Mouse (Mus musculus): Measurements from ENCODE around the gene Glrx2.

The Glrx2 gene

DNA sequence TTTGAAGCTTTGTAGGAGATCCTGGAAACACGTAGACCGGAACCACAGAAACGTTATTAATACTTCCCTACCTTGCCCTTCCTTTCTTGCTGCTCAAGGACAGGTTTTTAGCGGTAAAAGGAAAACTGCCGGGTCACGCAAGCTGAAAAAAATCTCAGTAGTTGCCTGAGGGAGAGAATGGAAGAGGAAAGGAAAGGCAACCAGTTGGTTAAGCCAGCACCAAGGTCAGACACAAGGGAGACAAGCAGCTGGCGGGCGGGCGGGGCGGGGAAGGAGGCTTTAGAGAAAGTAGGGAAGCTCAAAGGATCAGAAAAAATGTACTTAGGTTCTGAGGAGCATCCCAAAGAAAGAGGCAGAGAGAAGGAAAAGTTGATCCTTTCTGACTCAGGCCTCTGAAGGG, 29.7 kb downstream of the Glrx2 start:
- DNase-seq (ENCODE audit: low spot score), result no peak

DNA sequence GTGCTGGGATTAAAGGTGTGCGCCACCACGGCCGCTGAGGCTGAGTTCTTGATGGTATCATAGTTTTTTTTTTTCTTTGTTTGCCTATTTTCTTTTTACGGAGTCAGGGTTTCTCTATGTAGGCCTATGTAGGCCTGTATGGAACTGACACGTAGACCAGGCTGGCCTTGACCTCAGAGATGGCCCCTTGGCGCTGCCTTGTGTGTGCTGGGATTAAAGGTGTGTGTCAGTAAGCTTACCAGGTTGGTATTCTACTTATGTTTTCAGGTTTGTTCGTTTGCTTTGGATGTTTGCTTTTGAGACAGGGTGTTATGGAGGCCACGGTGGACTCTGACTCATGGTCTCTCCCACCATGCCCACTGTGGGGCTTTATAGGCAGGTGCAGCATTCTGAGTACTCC, 46.0 kb downstream of the Glrx2 start:
- peak; percentile 65 for DNase-seq (ENCODE audit: low spot score)

DNA sequence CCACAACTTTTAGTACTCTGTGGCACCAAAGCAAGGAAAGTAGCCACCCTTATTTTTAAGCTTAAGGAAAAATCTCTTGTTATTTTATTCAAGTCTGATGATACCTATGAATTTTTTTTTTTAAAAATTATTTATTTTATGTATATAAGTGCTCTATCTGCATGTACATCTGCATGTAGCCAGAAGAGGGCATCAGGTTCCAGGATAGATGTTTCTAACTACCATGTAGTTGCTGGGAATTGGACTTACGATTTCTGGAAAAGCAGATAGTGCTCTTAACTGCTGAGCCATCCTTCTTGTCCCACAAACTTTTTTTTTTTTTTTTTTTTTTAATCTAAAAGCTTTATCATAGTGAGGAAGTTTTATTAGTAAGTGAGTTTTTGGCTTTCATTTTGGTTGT, 48.3 kb downstream of the Glrx2 start:
- DNase-seq (ENCODE audit: low spot score), result no peak

DNA sequence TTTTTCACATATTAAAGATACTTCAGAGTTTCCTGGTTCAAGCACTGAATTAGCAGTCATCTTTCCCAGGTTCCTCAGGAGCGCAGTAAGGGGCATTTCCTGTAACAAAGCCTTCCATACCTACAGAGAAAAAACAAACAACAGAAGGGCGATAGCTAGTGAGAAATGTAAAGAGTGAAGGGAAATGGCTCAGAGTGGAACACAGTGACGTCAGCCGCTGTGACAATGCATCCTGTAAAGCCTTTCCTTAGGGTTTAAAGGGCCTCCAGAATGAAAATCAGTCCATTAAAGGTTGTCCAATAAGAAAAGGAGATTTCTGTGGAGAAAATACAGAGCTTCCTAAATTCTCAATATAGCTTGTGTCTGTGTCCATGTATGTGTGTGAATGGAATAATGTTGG, 49.7 kb downstream of the Glrx2 start:
- no peak for DNase-seq (ENCODE audit: low spot score)

DNA sequence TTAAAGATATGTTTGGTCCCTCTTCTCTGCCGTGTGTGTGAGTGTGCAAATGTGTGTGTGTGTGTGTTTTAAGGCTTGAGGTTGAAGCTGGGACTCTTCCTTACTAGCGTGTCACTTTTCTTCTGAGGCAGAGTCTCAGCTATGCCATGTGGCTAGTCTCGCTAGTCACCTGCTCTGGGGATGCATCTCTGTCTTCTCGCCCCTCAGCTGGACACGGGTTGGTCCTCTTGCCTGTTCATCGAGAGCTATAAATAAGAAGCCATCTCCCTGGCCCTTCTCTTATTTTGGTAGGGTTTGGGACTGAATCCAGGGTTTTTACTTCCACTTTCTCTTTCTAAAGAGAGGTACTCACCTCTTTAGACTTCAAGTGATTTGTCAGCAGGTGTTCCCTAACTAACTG, 50.1 kb downstream of the Glrx2 start:
- no peak for DNase-seq (ENCODE audit: low spot score)

DNA sequence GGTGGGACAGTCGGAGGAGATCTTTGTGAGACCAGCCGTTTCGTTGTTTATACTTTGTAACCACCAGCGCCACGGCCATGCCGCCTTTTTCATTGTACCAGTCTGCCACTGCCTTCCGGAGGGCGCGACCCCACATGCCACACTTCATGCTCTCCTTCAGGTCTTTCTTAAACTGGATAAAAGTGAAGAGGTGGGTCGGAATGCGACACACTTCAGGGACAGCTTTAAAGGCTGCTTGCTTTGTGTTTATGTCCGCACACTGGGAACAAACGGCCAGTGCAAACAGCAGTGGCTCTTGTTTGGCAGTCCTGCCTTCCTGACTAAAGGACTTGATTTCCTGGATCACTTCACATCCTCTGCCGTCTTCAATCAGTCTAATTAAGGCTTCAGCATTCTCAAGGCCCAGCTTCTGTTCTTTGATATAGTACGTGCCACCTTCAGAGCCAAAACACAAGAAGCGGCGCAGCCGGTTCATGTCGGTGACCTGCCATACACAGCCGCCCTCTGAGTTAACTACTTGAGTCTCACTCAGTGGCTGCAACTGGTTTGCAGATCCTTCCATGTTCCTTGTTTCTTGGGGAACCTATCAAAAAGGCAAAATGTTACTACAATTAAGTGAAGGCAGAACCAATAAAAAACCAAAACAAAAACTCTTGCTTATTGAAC, 54.4 kb downstream of the Glrx2 start:
- DNase-seq (ENCODE audit: low spot score), result no peak

DNA sequence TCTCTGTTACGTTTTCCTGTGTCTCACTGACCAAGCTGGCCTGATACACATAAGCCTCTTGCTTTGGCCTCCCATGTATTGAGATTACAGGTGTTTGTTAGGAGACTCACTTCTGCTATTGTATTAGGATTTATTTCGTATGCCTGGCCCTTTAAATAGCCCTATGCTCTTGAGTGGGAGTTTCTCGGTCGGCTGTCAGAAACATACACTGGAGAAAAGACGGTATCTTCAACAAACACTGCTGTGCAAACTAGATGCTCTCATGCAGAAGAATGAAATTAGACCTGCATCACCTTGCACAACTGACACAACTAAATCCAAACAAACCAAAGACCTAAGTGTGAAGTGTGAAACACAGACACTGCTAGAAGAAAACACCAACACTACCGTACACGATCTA, 56.9 kb downstream of the Glrx2 start:
- no peak for DNase-seq (ENCODE audit: low spot score)

DNA sequence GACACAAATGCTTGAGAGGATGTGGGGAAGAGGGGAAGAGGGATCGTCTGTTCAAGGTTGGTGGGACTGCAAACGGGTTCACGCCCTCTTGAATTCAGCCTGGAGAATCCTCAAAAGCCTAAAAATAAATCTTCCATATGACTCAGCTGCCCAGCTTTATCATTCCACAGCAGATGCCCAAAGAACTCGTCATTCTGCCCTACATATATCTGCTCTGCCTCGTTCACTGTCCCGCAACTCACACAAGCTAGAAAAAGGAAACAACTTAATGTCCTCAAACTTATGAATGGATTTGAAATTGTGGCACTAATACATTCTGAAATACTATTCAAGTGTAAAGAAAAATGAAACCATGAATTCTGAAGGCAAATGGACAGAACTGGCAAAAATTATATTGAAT, 57.8 kb downstream of the Glrx2 start:
- DNase-seq (ENCODE audit: low spot score), result no peak

DNA sequence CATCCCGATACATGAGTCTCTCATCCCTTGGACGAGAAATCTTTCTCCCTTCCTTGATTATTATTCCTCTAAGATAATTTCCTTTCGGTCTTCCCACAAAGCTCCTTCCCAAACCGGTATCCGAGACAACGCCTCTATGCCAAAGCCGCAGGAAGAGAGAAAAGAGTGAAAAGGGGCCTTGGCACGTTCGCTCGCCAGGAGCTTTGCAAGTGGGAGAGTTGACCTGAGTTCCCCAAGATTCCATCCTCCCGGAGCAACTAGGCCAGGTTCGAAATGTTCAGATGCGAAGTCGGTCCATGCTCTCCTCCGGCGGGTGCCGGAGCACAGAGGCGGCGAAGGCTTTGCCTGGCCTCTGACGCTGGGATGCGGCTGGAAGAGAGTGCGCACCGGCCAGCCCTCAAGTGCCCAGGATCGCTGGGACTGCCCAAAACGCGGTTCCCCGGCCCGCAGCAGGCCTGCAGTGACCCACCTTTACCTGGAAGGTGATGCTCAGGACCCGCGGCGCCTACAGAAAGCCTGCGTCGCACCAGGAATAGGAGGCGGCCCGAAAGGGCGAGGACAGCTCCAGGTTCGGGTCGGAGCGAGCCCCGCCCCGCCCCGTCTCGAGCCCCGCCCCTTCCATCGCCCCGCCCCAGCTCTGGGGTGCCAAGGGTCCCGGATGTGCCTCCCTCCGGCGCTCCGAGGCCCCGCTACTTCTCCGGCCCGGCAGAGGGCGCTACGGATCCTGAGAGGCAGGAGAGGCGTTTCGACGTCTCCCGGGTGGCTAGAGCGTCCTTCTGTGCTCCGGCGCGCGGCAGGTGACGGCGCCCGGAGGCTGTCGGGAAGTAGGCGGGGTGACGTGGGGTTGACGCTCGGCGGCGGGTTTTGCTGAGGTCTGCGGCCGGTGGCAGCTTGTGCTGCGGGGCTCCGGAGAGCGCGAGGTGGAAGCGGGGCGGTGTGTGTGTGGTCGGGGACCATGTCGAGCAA, 60.6 kb downstream of the Glrx2 start, which contains the start of the genes Trove2 and Uchl5:
Gene Trove2 (minus strand): TSS at position 623 of the 966 bp plus-strand sequence.
Gene Uchl5 (plus strand): TSS at position 827 of the 966 bp plus-strand sequence.
- DNase-seq (ENCODE audit: low spot score), result peak; percentile 98

DNA sequence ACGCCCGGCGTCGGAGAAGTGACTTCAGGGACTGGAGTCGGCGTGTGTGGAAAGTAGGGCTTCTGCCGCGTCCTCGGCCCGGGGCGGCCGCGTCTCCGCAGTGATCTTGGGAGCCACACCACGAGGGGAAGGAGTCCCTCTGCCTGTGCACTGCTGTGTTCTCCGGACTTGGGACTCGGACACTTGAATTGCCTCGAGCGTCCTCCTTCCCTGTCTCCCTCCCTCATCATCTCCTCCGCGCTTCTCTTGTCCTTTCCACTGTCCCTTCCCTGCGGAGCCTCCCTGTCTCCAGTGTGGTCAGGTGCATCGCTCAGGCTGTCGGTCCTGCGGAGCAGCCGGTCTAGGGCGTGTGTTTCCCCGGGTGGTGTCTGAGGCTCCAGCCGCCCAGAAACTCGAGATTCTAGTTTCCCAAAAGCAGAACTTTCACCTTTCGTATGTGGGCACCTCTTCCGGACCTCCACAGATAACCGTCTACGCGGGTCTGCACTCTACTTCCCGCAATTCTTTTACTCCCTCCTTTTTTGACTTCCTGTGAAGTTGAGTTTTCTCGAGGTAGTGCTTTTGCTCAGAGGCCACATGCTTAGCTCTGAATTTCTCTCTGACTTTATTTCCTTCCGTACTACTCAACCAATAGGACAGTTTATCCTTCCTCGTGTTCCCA, 61.5 kb downstream of the Glrx2 start:
- peak; percentile 59 for DNase-seq (ENCODE audit: low spot score)

DNA sequence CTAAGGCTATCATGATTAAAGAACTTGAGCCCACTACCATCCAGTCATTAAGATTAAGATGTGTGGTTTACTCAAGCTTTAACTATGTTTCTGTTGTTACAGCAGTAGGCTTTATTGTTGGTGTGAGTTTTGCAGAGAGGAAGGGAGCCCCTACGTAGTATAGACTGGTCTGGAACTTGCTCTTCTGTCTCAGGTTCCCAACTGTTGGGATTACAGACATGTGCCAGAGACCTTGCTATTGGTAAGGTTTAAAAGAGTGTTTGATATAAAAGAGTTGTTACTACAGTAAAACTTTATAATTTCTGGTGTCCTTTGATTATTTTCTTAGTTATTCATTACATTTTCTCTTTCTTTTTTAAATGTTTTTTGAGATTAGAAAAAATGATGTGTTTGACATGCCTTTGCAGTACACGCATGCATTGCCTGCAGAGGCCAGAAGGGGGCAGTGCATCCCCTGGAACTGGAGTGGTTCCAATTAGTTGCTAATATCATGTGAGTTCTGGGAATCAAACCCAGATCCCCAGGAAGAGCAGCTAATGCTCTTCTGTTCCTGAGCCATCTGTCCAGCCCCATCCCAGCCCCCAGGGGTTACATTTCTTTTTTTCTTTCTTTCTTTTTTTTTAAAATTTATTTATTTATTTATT, 72.6 kb downstream of the Glrx2 start:
- DNase-seq (ENCODE audit: low spot score), result no peak
